Mouse (Mus musculus) stomach, postnatal 0 days (tissue): ENCODE measurements around the gene Parp16. TPM values are rescaled to one million over a fixed set of nuclear protein-coding genes. Genes with fewer than 3 reads are reported as not detected.
"Not testable (repeated sequence)": the region's sequence is repeated elsewhere in the genome, so short reads cannot be mapped to it uniquely, and the experiment has no call there.

Experiments
- ATAC-seq: fragments of 200-750 bp; cut with Nextera tagmentation; 2 replicates; pipeline ENCODE4 v1.8.0; 2017; ENCODE audit not compliant: low FRiP score, low TSS enrichment
- DNase-seq: peaks from one replicate; pipeline ENCODE4 v3.0.0-alpha.2; 2016; ENCODE audit warnings: low spot score
- H3K27ac ChIP-seq: fragments of 300-500 bp; sonication (generic); replicated peaks from 2 replicates; pipeline ENCODE4 v1.5.1; 2014; ENCODE audit warnings: mild to moderate bottlenecking, control low read depth
- H3K27me3 ChIP-seq: fragments of 300-500 bp; sonication (generic); 2 replicates; pipeline ENCODE4 v1.6.1; 2014; ENCODE audit warnings: low read length; ENCODE audit not compliant: control insufficient read depth, insufficient read depth
- H3K36me3 ChIP-seq: fragments of 300-500 bp; sonication (generic); 2 replicates; pipeline ENCODE4 v1.6.1; 2014; ENCODE audit warnings: low read length, mixed read lengths; ENCODE audit not compliant: control insufficient read depth, insufficient read depth
- H3K4me1 ChIP-seq: fragments of 300-500 bp; sonication (generic); replicated peaks from 2 replicates; pipeline ENCODE4 v1.6.1; 2014; ENCODE audit warnings: antibody characterized with exemption; ENCODE audit not compliant: control insufficient read depth, insufficient read depth
- H3K4me2 ChIP-seq: fragments of 300-500 bp; sonication (generic); replicated peaks from 2 replicates; pipeline ENCODE4 v1.6.1; 2014; ENCODE audit warnings: low read depth, mild to moderate bottlenecking, control low read depth, moderate library complexity
- H3K4me3 ChIP-seq: fragments of 300-500 bp; sonication (generic); 2 replicates; pipeline ENCODE4 v1.5.1; 2014; ENCODE audit warnings: low read depth, low read length, control low read depth
- H3K9ac ChIP-seq: fragments of 300-500 bp; sonication (generic); 2 replicates; pipeline ENCODE4 v1.6.1; 2014; ENCODE audit warnings: mild to moderate bottlenecking, low read length, control low read depth, mixed read lengths
- H3K9me3 ChIP-seq: fragments of 300-500 bp; sonication (generic); 2 replicates; pipeline ENCODE4 v1.6.1; 2016; ENCODE audit warnings: low read length; ENCODE audit not compliant: control insufficient read depth
- CTCF ChIP-seq: IDR thresholded peaks from 2 replicates; pipeline ENCODE4 v1.5.1; 2016; ENCODE audit warnings: antibody characterized with exemption, low read depth, mild to moderate bottlenecking, moderate library complexity
- EP300 ChIP-seq: optimal IDR thresholded peaks from 2 replicates; pipeline ENCODE3; 2016; ENCODE audit warnings: antibody characterized with exemption
- WGBS: fragments of 180-500 bp; shearing (Covaris S2); extraction: QIAGEN DNeasy Blood & Tissue Kit; methylation state at CpG from one replicate; pipeline ENCODE4 v1.1.7; 2014; 5-methylcytosine and 5-hydroxymethylcytosine counted together
- polyA plus RNA-seq: library from polyadenylated mRNA; unstranded; fragments of >200 nt; fragmentation: Nextera tagmentation; extraction: Ambion mirVana; gene quantifications from 2 replicates; pipeline ENCODE4 v1.2.1, GENCODE M21; 2015

Parp16 gene
- polyA plus RNA-seq, 1 experiment from 2014 or later, result 5.0 TPM

- no peak for ATAC-seq
- WGBS, result 43% methylated on average over 8 of the region's 8 CpGs
- Histone ChIP-seq H3K9me3 (no peaks in the 10 kb centered on the region), H3K9ac (no peak overlapping the region), H3K4me1 (0 out of 2 replicates have a peak, but pooled peaks cover 3% of the 10 kb centered on the region), H3K27me3 (no peaks in the 10 kb centered on the region), H3K27ac (no peak overlapping the region), H3K36me3 (no peaks in the 10 kb centered on the region), H3K4me3 (no peak overlapping the region), H3K4me2 (no peak overlapping the region)
- TF ChIP-seq CTCF (no peak), EP300 (no peak)
- DNase-seq, result no peak
Measured at GRCm38 (mm10) chr9:65216972-65217371, 21.8 kb downstream of the Parp16 start.

GRCm38 (mm10) chr9:65217661-65218060, 22.5 kb downstream of the Parp16 start:
- H3K9ac ChIP-seq, result no peak overlapping the region
- H3K36me3 ChIP-seq, result no peaks in the 10 kb centered on the region
- H3K4me3 ChIP-seq, result no peak overlapping the region
- ATAC-seq (no peak), DNase-seq (no peak)
- 0 out of 2 replicates have a peak, but pooled peaks cover 3% of the 10 kb centered on the region for H3K4me1 ChIP-seq
- whole genome bisulfite sequencing, result 59% methylated on average over 6 of the region's 6 CpGs
- peak overlapping the region; percentile 45; the same call in 1 of the 2 replicates for H3K27ac ChIP-seq
- H3K9me3 ChIP-seq, result no peaks in the 10 kb centered on the region
- H3K4me2 ChIP-seq, result no peak overlapping the region
- TF ChIP-seq EP300 (no peak), CTCF (no peak)
- no peaks in the 10 kb centered on the region for H3K27me3 ChIP-seq

- Histone ChIP-seq H3K27me3 (no peaks in the 10 kb centered on the region), H3K4me2 (no peak overlapping the region), H3K4me1 (0 out of 2 replicates have a peak, but pooled peaks cover 3% of the 10 kb centered on the region), H3K9me3 (no peaks in the 10 kb centered on the region), H3K9ac (no peak overlapping the region), H3K4me3 (no peak overlapping the region), H3K27ac (no peak overlapping the region), H3K36me3 (no peaks in the 10 kb centered on the region)
- no peak for ATAC-seq
- no peak for DNase-seq
- no peak for TF ChIP-seq EP300
- TF ChIP-seq CTCF, result no peak
- WGBS, result 90% methylated on average over 1 of the region's 1 CpGs
Measured at GRCm38 (mm10) chr9:65218916-65219315, 23.8 kb downstream of the Parp16 start.

GRCm38 (mm10) chr9:65220398-65220797, 25.2 kb downstream of the Parp16 start:
- H3K4me3 ChIP-seq, H3K4me1 ChIP-seq, H3K27ac ChIP-seq, H3K27me3 ChIP-seq, DNase-seq, H3K4me2 ChIP-seq, ATAC-seq, H3K9ac ChIP-seq, H3K9me3 ChIP-seq, H3K36me3 ChIP-seq: not testable (repeated sequence)
- 45% methylated on average over 3 of the region's 3 CpGs for WGBS
- TF ChIP-seq CTCF, result peak; percentile 50

- DNase-seq (no peak), ATAC-seq (no peak)
- WGBS, result 82% methylated on average over 6 of the region's 6 CpGs
Measured at GRCm38 (mm10) chr9:65223927-65224326, 28.8 kb downstream of the Parp16 start.

GRCm38 (mm10) chr9:65225795-65226194, 30.6 kb downstream of the Parp16 start:
- H3K27me3 ChIP-seq, result no peaks in the 10 kb centered on the region
- no peak for DNase-seq
- 37% methylated on average over 4 of the region's 4 CpGs for WGBS
- H3K27ac ChIP-seq, result no peak overlapping the region
- no peaks in the 10 kb centered on the region; the same call in 1 of the 2 replicates for H3K36me3 ChIP-seq
- peak; percentile 80 for TF ChIP-seq CTCF
- TF ChIP-seq EP300, result no peak
- H3K9me3 ChIP-seq, result no peaks in the 10 kb centered on the region
- no peaks in the 10 kb centered on the region for H3K4me1 ChIP-seq
- H3K9ac ChIP-seq, result no peak overlapping the region
- no peak overlapping the region for H3K4me2 ChIP-seq
- no peak for ATAC-seq
- no peak overlapping the region for H3K4me3 ChIP-seq

More at GRCm38 (mm10) chr9:65223927-65224326, 28.8 kb downstream of the Parp16 start:
- Histone ChIP-seq H3K27ac (no peak overlapping the region), H3K4me3 (no peak overlapping the region), H3K4me1 (no peaks in the 10 kb centered on the region), H3K9ac (no peak overlapping the region), H3K36me3 (no peaks in the 10 kb centered on the region; the same call in 1 of the 2 replicates), H3K9me3 (no peaks in the 10 kb centered on the region), H3K27me3 (no peaks in the 10 kb centered on the region), H3K4me2 (no peak overlapping the region)
- TF ChIP-seq EP300 (no peak), CTCF (no peak)
